Mouse (Mus musculus) neural tube, embryonic 12.5 days (tissue): ENCODE data around the gene Phykpl. TPM values are rescaled to one million over a fixed set of nuclear protein-coding genes. Genes with fewer than 3 reads are reported as not detected.

Experiments used
- ATAC-seq: fragments of 200-750 bp; cut with Nextera tagmentation; 2 replicates; pipeline ENCODE4 v1.8.0; 2017; ENCODE audit warnings: low read depth, mild to moderate bottlenecking, moderate TSS enrichment, moderate library complexity; ENCODE audit not compliant: low FRiP score
- H3K27ac ChIP-seq: fragments of 300-500 bp; sonication (generic); 2 replicates; pipeline ENCODE4 v1.5.1; 2016
- H3K27me3 ChIP-seq: fragments of 300-500 bp; sonication (generic); replicated peaks from 2 replicates; pipeline ENCODE4 v1.6.1; 2016; ENCODE audit warnings: mild to moderate bottlenecking
- H3K36me3 ChIP-seq: fragments of 300-500 bp; sonication (generic); 2 replicates; pipeline ENCODE4 v1.6.1; 2016; ENCODE audit warnings: mild to moderate bottlenecking
- H3K4me1 ChIP-seq: fragments of 300-500 bp; sonication (generic); 2 replicates; pipeline ENCODE4 v1.6.1; 2016
- H3K4me2 ChIP-seq: fragments of 300-500 bp; sonication (generic); replicated peaks from 2 replicates; pipeline ENCODE4 v1.6.1; 2016; ENCODE audit warnings: mild to moderate bottlenecking
- H3K4me3 ChIP-seq: fragments of 300-500 bp; sonication (generic); 2 replicates; pipeline ENCODE4 v1.5.1; 2016
- H3K9ac ChIP-seq: fragments of 300-500 bp; sonication (generic); 2 replicates; pipeline ENCODE4 v1.6.1; 2016; ENCODE audit warnings: mild to moderate bottlenecking
- H3K9me3 ChIP-seq: fragments of 300-500 bp; sonication (generic); 2 replicates; pipeline ENCODE4 v1.6.1; 2016; ENCODE audit warnings: mild to moderate bottlenecking
- WGBS: fragments of 180-500 bp; shearing (Covaris S2); methylation state at CpG from one replicate; pipeline ENCODE4 v1.1.7; 2016; 5-methylcytosine and 5-hydroxymethylcytosine counted together
- polyA plus RNA-seq: library from polyadenylated mRNA; unstranded; fragments of >200 nt; fragmentation: Nextera tagmentation; extraction: Ambion mirVana; gene quantifications from 2 replicates; pipeline ENCODE4 v1.2.1, GENCODE M21; 2016

Gene Phykpl
- polyA plus RNA-seq, 1 experiment from 2014 or later = 14.4 TPM

DNA sequence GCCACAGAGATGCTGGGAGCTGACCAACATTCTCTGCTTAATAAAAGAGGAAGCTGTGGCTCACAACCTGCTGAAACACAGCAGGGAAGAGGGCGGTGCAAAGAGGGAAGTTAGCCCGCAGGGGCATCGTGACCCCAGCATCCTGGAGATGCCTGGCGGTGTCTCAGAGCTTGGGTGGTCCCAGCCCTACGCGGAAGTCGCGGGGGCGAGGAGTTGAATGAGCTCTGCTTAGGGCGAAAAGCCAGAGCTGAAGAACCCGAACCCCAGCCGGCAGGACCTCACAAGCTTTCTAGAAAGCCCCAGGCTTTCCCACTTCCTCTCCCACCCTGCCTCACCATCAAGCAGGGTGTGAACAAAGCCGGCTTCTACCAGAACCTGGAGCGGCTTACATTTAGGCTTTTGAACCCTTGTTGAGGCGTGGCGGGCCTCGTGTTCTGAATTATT, 53.4 kb downstream of the Phykpl start:
- WGBS = 5% methylated on average over 17 of the region's 17 CpGs
- no peak for ATAC-seq
- Histone ChIP-seq H3K27ac (no peak overlapping the region), H3K9ac (0 out of 2 replicates have a peak overlapping the region, but pooled peaks have one; percentile 18), H3K4me1 (peaks cover 27% of the 10 kb centered on the region), H3K9me3 (no peaks in the 10 kb centered on the region), H3K27me3 (no peaks in the 10 kb centered on the region), H3K4me3 (no peak overlapping the region), H3K4me2 (peak overlapping the region; percentile 34), H3K36me3 (no peaks in the 10 kb centered on the region)

DNA sequence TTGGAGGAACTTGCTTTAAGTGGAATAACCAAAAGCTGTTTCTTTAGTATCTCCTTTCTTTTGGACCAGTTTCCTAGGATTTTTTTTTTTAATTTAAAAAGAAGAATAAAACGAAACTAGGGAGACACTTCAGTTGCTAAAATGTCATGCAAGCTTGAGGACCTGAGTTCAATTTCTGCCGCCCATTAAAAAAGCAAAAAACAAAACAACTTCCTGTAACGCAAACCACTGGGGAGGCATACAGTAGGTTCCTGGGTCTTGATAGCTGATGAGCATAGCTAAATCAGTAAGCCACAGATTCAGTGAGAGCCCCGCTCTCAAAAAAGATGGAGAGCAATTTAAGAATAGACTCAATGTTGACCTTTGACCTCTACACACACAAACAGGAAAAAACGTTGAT, 53.9 kb downstream of the Phykpl start:
- no peaks in the 10 kb centered on the region for H3K27me3 ChIP-seq
- H3K27ac ChIP-seq = no peak overlapping the region
- peak overlapping the region; percentile 34; the same call in 1 of the 2 replicates for H3K4me2 ChIP-seq
- no peak overlapping the region for H3K9ac ChIP-seq
- H3K4me3 ChIP-seq = no peak overlapping the region
- H3K9me3 ChIP-seq = no peaks in the 10 kb centered on the region
- ATAC-seq = no peak
- H3K4me1 ChIP-seq = peaks cover 27% of the 10 kb centered on the region
- WGBS = 74% methylated on average over 5 of the region's 5 CpGs
- H3K36me3 ChIP-seq = 0 out of 2 replicates have a peak, but pooled peaks cover 3% of the 10 kb centered on the region

DNA sequence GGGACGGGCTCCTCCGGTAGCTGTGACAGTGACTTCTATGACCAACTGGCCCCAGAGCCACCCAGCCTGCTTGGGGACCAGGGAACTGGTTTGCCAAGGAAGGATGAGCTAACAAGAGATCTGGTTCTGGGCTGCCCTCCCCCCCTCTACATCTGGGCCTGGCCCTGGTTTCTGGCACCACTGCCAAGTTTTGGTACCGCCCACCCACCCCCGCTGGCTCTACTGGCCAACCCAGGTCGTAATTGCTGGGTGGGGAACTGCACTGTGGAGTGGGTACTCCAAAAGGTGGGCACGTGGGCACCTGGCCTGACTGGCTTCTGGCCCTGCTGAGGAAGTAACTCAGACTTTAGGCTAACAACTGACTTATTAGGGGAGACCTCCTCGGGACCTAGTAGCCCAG, 56.2 kb downstream of the Phykpl start:
- Histone ChIP-seq H3K9me3 (no peaks in the 10 kb centered on the region), H3K9ac (no peak overlapping the region), H3K4me2 (no peak overlapping the region), H3K27ac (no peak overlapping the region), H3K4me1 (peaks cover 11% of the 10 kb centered on the region), H3K36me3 (0 out of 2 replicates have a peak, but pooled peaks cover 5% of the 10 kb centered on the region), H3K4me3 (no peak overlapping the region), H3K27me3 (no peaks in the 10 kb centered on the region)
- 85% methylated on average over 7 of the region's 7 CpGs for WGBS
- no peak for ATAC-seq

DNA sequence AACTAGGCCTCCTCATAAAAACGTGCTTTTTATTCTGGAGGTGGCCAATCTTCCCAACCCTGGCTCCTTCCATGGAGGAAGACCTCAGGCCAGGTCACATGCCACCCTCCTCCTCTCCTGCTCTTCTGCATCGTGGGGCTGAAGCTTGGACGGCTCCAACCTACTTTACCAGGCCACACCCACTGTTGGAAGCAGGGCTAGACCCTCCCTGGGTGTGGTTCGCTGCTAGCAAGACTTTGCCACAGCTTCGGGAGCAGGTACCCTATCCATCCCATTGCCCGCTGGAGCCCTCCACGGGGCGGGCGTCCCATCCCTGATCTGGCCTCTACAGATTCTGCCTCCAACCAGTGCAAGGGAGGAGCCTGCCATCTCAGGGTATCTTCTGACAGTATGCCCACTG, 58.6 kb downstream of the Phykpl start:
- no peak for ATAC-seq
- 86% methylated on average over 9 of the region's 9 CpGs for WGBS
- no peak overlapping the region for H3K4me2 ChIP-seq
- no peak overlapping the region for H3K4me3 ChIP-seq
- H3K9me3 ChIP-seq = no peaks in the 10 kb centered on the region
- H3K4me1 ChIP-seq = peaks cover 12% of the 10 kb centered on the region
- no peaks in the 10 kb centered on the region for H3K27me3 ChIP-seq
- H3K27ac ChIP-seq = no peak overlapping the region
- H3K9ac ChIP-seq = no peak overlapping the region
- 0 out of 2 replicates have a peak, but pooled peaks cover 5% of the 10 kb centered on the region for H3K36me3 ChIP-seq

DNA sequence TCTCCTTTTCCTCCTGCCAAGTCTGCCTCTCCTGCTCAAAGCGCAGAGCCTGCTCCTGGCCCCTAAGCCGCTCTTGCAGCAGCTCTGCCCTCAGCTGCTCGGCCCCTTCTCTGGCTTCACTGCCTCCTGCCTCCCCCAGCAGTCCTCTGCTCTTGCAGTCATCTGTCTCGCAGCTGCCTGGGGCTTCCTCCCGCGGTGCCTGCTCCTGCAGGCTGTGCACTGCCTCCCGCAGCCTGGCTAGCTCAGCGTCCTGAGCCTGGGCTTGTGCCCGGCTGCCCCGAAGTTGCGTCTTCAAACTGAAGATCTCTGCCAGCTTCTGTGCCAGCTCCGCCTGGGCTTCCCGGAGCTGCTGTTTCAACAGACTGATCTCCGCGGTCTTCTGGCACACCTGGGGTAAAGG, 59.2 kb downstream of the Phykpl start:
- Histone ChIP-seq H3K36me3 (0 out of 2 replicates have a peak, but pooled peaks cover 5% of the 10 kb centered on the region), H3K9ac (no peak overlapping the region), H3K4me3 (no peak overlapping the region), H3K4me2 (no peak overlapping the region; the same call in 1 of the 2 replicates), H3K9me3 (no peaks in the 10 kb centered on the region), H3K27ac (no peak overlapping the region), H3K27me3 (no peaks in the 10 kb centered on the region), H3K4me1 (peaks cover 16% of the 10 kb centered on the region)
- no peak for ATAC-seq
- WGBS = 73% methylated on average over 15 of the region's 15 CpGs

DNA sequence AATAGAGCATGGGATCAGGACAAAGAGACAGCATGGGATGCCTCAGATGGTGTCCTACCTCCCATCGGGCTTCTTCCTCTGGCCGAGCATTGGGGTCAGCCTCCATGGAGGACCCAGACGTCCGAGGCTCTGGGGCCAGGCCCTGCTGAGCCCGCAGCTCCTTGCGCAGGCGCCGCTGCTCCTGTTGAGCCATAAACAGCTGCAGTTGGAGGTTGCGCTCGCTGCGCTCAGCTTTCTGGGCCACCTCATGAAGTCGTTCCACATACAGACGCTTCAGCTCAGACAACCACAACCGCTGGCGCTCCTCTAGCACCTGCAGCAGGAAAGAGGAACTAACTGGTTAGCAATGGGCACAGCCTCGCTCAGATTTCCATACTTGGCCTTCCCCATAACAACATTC, 59.7 kb downstream of the Phykpl start:
- Histone ChIP-seq H3K4me2 (no peak overlapping the region), H3K36me3 (0 out of 2 replicates have a peak, but pooled peaks cover 5% of the 10 kb centered on the region), H3K4me3 (no peak overlapping the region), H3K9me3 (no peaks in the 10 kb centered on the region), H3K4me1 (peaks cover 21% of the 10 kb centered on the region), H3K27ac (no peak overlapping the region), H3K27me3 (peaks cover 3% of the 10 kb centered on the region; the same call in 1 of the 2 replicates), H3K9ac (no peak overlapping the region)
- WGBS = 75% methylated on average over 16 of the region's 16 CpGs
- no peak for ATAC-seq

DNA sequence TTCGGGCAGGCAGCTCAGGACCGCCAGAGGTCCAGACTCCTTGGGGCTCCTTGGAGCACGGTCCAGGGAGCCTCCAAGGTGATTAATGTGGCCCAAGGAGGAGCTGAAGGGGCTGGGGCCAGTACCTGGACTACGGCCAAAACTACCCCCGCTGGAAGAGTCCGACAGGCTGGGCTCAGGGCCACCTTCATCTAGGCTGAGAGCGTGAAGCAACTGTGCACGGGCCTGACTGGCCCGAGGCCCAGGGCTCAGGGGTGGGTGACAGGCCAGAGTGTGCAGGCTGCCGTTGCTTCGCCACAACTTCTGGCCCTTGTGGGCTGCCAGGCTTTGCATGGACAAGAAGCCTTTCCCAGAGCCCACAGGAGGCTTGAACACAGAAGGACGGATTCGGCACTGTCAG, 60.7 kb downstream of the Phykpl start:
- no peak overlapping the region for H3K4me3 ChIP-seq
- H3K36me3 ChIP-seq = 0 out of 2 replicates have a peak, but pooled peaks cover 5% of the 10 kb centered on the region
- peaks cover 32% of the 10 kb centered on the region for H3K4me1 ChIP-seq
- H3K27me3 ChIP-seq = peaks cover 14% of the 10 kb centered on the region
- no peak for ATAC-seq
- H3K4me2 ChIP-seq = no peak overlapping the region
- no peak overlapping the region for H3K9ac ChIP-seq
- no peaks in the 10 kb centered on the region for H3K9me3 ChIP-seq
- no peak overlapping the region for H3K27ac ChIP-seq
- 93% methylated on average over 13 of the region's 13 CpGs for WGBS

DNA sequence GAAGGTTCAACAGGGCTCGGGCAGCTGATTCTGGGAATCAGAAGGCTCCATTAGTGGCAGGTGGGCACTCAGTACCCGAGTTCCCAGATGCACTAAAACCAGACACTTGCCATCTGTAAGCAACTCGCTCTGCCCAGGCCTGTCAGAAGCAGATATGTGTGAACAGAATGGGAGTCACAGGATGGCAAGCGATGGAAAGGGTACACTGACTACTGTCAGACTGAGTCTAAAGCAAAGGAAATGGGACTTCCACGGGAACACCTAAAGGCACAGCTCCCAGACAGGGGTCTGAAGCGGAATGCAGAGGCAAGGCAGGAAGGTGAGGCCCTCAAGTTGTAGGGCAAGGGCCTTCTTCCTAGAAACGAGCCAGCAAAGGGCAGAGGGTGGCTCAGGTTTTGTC, 61.7 kb downstream of the Phykpl start:
- H3K4me1 ChIP-seq = peaks cover 37% of the 10 kb centered on the region
- H3K4me2 ChIP-seq = no peak overlapping the region
- peaks cover 21% of the 10 kb centered on the region for H3K27me3 ChIP-seq
- no peak overlapping the region for H3K27ac ChIP-seq
- no peak for ATAC-seq
- WGBS = 84% methylated on average over 7 of the region's 7 CpGs
- H3K36me3 ChIP-seq = 0 out of 2 replicates have a peak, but pooled peaks cover 5% of the 10 kb centered on the region
- H3K9ac ChIP-seq = no peak overlapping the region
- H3K9me3 ChIP-seq = no peaks in the 10 kb centered on the region
- no peak overlapping the region for H3K4me3 ChIP-seq

DNA sequence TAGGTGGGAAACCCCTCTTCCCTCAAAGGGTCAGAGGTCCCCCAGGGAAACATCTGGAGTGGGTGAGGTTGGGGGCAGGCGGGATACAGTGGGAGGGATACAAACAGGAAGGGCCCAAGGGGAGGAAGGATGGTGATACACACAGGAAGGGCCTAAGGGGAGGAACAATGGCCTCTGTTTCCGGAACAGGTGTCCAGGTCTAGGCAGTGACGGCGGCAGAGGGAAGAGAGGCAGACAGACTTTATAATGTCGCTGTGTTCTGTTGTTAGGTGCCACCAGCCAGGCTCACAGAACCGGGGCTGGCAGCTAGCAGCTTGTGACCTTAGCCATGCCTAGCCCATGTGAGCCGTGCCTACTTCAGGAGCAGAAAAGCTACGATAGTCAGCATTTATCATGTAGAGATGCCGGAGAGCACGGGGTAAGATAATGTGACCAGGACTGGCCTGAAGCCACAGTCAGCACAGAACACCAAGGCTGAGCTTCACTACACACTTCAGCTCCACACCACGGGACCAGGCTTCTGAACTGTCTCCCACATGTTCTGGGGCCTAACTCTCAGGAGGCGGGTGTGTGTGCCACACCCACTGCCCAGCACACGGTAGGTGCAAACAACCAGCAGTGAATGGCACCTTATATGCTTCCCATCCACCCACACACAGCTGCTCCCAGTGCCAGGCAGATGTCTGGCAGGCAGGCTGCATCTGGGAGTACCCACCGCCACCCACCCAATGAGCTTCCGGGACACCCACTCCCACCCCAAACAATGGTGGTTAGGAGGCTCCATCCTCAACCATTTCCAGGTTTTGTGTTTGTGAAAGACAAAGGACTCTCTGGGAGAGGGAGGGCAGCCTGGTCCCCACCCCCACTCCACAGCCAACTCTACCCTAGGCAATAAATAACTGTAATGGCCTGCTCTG, 62.5 kb downstream of the Phykpl start:
- 65% methylated on average over 15 of the region's 15 CpGs for WGBS
- Histone ChIP-seq H3K27me3 (peaks cover 24% of the 10 kb centered on the region), H3K9me3 (no peaks in the 10 kb centered on the region), H3K27ac (no peak overlapping the region), H3K4me3 (no peak overlapping the region), H3K36me3 (0 out of 2 replicates have a peak, but pooled peaks cover 5% of the 10 kb centered on the region), H3K4me2 (0 out of 2 replicates have a peak overlapping the region, but pooled peaks have one; percentile 0), H3K4me1 (peaks cover 37% of the 10 kb centered on the region), H3K9ac (no peak overlapping the region)
- no peak for ATAC-seq

DNA sequence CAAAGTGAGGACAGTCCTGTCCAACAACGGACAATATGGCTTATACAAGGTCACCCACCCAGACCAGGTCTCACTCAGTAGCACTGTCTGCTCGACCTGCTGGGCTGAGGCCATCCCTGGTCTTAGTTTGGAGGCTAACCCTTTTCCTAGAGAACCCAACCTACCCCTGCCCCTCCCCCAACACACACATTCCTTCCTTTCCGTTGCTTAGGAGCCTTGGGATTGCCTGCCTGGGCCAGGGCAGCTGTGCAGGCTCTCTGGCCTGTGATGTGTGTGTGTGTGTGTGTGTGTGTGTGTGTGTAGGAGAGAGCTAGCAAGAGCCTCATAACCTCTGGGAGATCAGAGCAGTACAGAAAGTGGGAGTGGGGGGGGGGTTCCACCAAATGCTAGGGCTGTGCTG, 64.0 kb downstream of the Phykpl start:
- no peak overlapping the region for H3K27ac ChIP-seq
- peak overlapping the region; percentile 87 for H3K4me2 ChIP-seq
- H3K9ac ChIP-seq = peak overlapping the region; percentile 18; the same call in 1 of the 2 replicates
- H3K9me3 ChIP-seq = no peaks in the 10 kb centered on the region
- 10% methylated on average over 3 of the region's 3 CpGs for WGBS
- peak; percentile 35 for ATAC-seq
- peak overlapping the region; percentile 15; the same call in 1 of the 2 replicates for H3K4me3 ChIP-seq
- H3K4me1 ChIP-seq = peaks cover 37% of the 10 kb centered on the region
- H3K36me3 ChIP-seq = 0 out of 2 replicates have a peak, but pooled peaks cover under 1% of the 10 kb centered on the region
- peaks cover 24% of the 10 kb centered on the region for H3K27me3 ChIP-seq

DNA sequence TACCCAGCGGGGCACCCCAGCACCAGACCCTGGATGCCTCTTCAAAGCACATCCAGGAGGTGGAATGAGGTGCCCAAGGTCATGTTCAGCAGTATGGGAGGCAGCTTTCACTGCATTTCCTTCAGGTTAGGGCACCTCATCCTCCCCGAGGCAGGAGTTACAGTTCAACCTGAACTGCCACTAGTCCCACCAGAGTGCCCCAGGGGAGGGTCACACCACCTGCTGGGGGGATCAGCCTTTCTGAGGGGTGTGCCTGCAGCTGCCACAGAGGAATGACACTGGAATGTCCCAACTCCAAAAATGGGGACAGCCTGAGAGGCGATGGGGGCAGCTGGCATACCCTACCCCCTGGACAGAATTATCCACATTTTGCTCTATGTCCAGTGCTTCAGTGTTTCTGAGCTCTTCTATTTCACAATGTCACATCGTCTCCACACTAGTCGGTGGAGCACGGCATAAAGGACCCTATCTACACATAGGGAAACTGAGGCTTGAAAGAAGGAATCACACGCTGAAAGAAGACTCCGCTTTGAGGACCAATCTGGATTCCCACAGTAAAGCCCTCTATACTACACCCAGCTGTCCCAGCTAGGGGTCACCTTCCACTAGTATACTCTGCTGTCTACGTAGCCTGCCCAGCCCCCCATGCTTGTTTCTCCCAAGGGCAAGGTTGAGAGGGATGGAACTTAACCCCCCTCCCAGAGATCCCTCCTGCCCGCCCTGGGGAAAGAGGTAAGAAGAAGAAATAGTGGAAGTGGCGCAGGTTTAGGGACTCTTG, 64.7 kb downstream of the Phykpl start:
- H3K27me3 ChIP-seq = peaks cover 24% of the 10 kb centered on the region
- 23% methylated on average over 11 of the region's 11 CpGs for WGBS
- peak overlapping the region; percentile 47 for H3K4me3 ChIP-seq
- no peaks in the 10 kb centered on the region for H3K9me3 ChIP-seq
- H3K4me2 ChIP-seq = peak overlapping the region; percentile 87
- H3K9ac ChIP-seq = peak overlapping the region; percentile 52
- no peaks in the 10 kb centered on the region for H3K36me3 ChIP-seq
- peaks cover 37% of the 10 kb centered on the region for H3K4me1 ChIP-seq
- no peak for ATAC-seq
- no peak overlapping the region for H3K27ac ChIP-seq

DNA sequence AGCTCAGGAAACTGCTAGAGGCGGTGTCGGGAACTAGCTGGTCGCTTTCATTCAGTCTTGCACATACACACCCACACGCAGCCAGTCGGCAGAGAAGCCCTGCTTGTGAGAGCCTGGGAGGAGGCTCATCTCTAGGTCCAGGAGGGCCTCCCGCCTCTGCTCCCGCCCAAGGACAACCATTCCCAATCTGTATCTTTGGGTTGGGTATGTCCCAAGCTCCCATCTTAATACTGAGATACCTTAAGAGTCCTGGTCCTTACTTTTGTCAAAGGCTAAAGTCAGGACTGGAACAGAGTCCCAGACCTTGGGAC, 65.3 kb downstream of the Phykpl start:
- Histone ChIP-seq H3K4me1 (peaks cover 37% of the 10 kb centered on the region), H3K4me2 (peak overlapping the region; percentile 87), H3K4me3 (peak overlapping the region; percentile 47), H3K36me3 (no peaks in the 10 kb centered on the region), H3K9me3 (no peaks in the 10 kb centered on the region), H3K27ac (no peak overlapping the region), H3K27me3 (peaks cover 24% of the 10 kb centered on the region), H3K9ac (peak overlapping the region; percentile 52)
- ATAC-seq = no peak
- 4% methylated on average over 7 of the region's 7 CpGs for whole genome bisulfite sequencing
